24 mouse cellular contexts compared by ENCODE assay signal in the genomic region with DNA sequence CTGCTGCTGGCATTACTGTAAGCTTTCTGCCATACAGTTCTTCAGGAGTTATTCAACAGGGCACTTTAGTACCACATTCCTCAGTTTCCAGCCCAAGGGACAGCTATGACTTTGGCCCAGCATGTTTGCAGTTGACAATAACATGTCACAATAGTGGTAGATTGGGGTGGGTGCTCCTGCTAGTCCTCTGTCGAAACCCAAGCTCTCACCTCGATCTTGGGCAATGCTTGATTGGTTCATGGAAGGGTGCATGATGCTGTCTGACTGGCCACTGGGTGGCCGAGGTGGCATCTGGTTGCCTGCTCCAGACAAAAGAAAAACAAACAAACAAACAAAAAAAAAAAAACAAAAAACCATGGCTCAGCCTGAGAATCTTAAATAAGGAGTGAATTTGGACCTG. TPM values are rescaled to one million over a fixed set of nuclear protein-coding genes. Genes with fewer than 3 reads are reported as not detected.
DNase-seq lines count a peak whose midpoint lies in the region; ATAC-seq and TF ChIP-seq lines count a peak whose summit lies in the region.
"Had no signal": no experiment of that assay in that cellular context is flagged by ENCODE, and none has a peak within 500 bp of the region (broad histone marks: within the 10 kb centered on the region; RNA-seq: fewer than 3 reads in every experiment).

No protein-coding gene starts in this region.

- H3K27me3 ChIP-seq in lung, postnatal 0 days (replicated peaks; ENCODE audit: insufficient read depth, low read length), result no peaks in the 10 kb centered on the region
- H3K27me3 ChIP-seq in kidney, embryonic 15.5 days, result no peaks in the 10 kb centered on the region
- H3K27me3 ChIP-seq: embryonic facial prominence, embryonic 15.5 days; forebrain, embryonic 15.5 days; heart, embryonic 15.5 days had no signal

- H3K27ac ChIP-seq in lung, postnatal 0 days (ENCODE audit: low read length), result no peak overlapping the region
- H3K27ac ChIP-seq in bone marrow, adult 2 months (ENCODE audit: control insufficient read depth, insufficient read depth, low read depth, low read length, poor library complexity), result no peak overlapping the region
- no peak overlapping the region for H3K27ac ChIP-seq in kidney, embryonic 15.5 days
- H3K27ac ChIP-seq: embryonic facial prominence, embryonic 15.5 days; forebrain, embryonic 10.5 days; forebrain, embryonic 15.5 days; heart, embryonic 10.5 days; heart, embryonic 15.5 days; hindbrain, embryonic 14.5 days had no signal

- peak; percentile 6; the same call in 1 of the 2 replicates for TF ChIP-seq CTCF in lung, postnatal 0 days (IDR thresholded peaks at IDR 0.05)
- peak; percentile 25; the same call in 1 of the 2 replicates for TF ChIP-seq CTCF in bone marrow, adult 2 months (IDR thresholded peaks at IDR 0.05; ENCODE audit: control insufficient read depth, insufficient read depth, low read length)

- TF ChIP-seq EP300 in lung, postnatal 0 days (IDR thresholded peaks at IDR 0.05), result no peak

- no peak for ATAC-seq in lung, postnatal 0 days
- ATAC-seq in megakaryocyte, adult 5-6 weeks (ENCODE audit: poor library complexity, severe bottlenecking), result peak; percentile 49
- ATAC-seq in kidney, embryonic 15.5 days (replicated peaks; ENCODE audit: low FRiP score), result no peak
- ATAC-seq: CD4-positive, CD25-positive, alpha-beta regulatory T cell, adult 4 months; forebrain, embryonic 15.5 days had no signal

- WGBS in lung, postnatal 0 days, result 71% methylated on average over 3 of the region's 3 CpGs
- WGBS in bone marrow, adult 2 months, result 44% methylated on average over 3 of the region's 3 CpGs
- 76% methylated on average over 3 of the region's 3 CpGs for WGBS in kidney, embryonic 15.5 days

- no peak overlapping the region for H3K4me3 ChIP-seq in lung, postnatal 0 days (ENCODE audit: low read depth, low read length)
- no peak overlapping the region for H3K4me3 ChIP-seq in bone marrow, adult 2 months (replicated peaks; ENCODE audit: control insufficient read depth, low read depth, low read length)
- H3K4me3 ChIP-seq in kidney, embryonic 15.5 days (replicated peaks), result no peak overlapping the region
- H3K4me3 ChIP-seq: embryonic facial prominence, embryonic 15.5 days; erythroblast, embryonic 14.5 days; forebrain, embryonic 10.5 days; forebrain, embryonic 15.5 days; heart, embryonic 10.5 days; heart, embryonic 15.5 days had no signal

- no peaks in the 10 kb centered on the region for H3K9me3 ChIP-seq in lung, postnatal 0 days (ENCODE audit: low read length)
- no peaks in the 10 kb centered on the region for H3K9me3 ChIP-seq in kidney, embryonic 15.5 days (replicated peaks)
- H3K9me3 ChIP-seq: embryonic facial prominence, embryonic 15.5 days; forebrain, embryonic 10.5 days; forebrain, embryonic 15.5 days; G1E; heart, embryonic 10.5 days; heart, embryonic 15.5 days had no signal

- no peak for TF ChIP-seq POLR2A in bone marrow, adult 2 months (IDR thresholded peaks at IDR 0.05; ENCODE audit: borderline replicate concordance, control insufficient read depth, low read depth, low read length)

- H3K4me1 ChIP-seq in lung, postnatal 0 days (ENCODE audit: insufficient read depth, low read depth, low read length), result 0 out of 2 replicates have a peak, but pooled peaks cover under 1% of the 10 kb centered on the region
- H3K4me1 ChIP-seq in bone marrow, adult 2 months (ENCODE audit: control insufficient read depth, insufficient read depth, low read length), result no peaks in the 10 kb centered on the region
- peaks cover 26% of the 10 kb centered on the region for H3K4me1 ChIP-seq in kidney, embryonic 15.5 days
- H3K4me1 ChIP-seq: forebrain, embryonic 10.5 days had no signal

- H3K36me3 ChIP-seq in lung, postnatal 0 days (ENCODE audit: insufficient read depth, low read length), result peaks cover 51% of the 10 kb centered on the region
- peaks cover 97% of the 10 kb centered on the region for H3K36me3 ChIP-seq in kidney, embryonic 15.5 days

- H3K4me2 ChIP-seq in lung, postnatal 0 days (replicated peaks; ENCODE audit: low read depth, low read length), result no peak overlapping the region
- H3K4me2 ChIP-seq in kidney, embryonic 15.5 days, result no peak overlapping the region
- H3K4me2 ChIP-seq: embryonic facial prominence, embryonic 15.5 days; forebrain, embryonic 15.5 days; heart, embryonic 15.5 days; hindbrain, embryonic 14.5 days had no signal

- no peak overlapping the region for H3K9ac ChIP-seq in lung, postnatal 0 days (replicated peaks; ENCODE audit: low read depth)
- no peak overlapping the region for H3K9ac ChIP-seq in kidney, embryonic 15.5 days
- H3K9ac ChIP-seq: embryonic facial prominence, embryonic 15.5 days; forebrain, embryonic 15.5 days; heart, embryonic 15.5 days; hindbrain, embryonic 14.5 days had no signal

- no peak for DNase-seq in lung, postnatal 0 days (ENCODE audit: low spot score)
- no peak for DNase-seq in lung, postnatal 25 days (ENCODE audit: low spot score)
- DNase-seq in kidney, adult 11 months, result no peak
- DNase-seq in layer of hippocampus, adult 9-11 months, result no peak
- DNase-seq: adrenal gland, postnatal 10 days; B cell, adult 2 months; cerebellum, adult 18-20 months; cerebellum, postnatal 10 days; embryo, embryonic 11 days; gastrocnemius, postnatal 36 days; heart, adult 18-20 months; heart, postnatal 14 days had no signal

RNA-seq across cellular contexts. Expression of a gene that starts 22.9 kb away (rescaled TPM):
- polyA plus RNA-seq in lung, postnatal 0 days (2015; fragmentation: Nextera tagmentation; extraction: Ambion mirVana), result 17.3 and 17.8 TPM in 2 replicates
- 2.8 and 10.4 TPM in 2 replicates for polyA plus RNA-seq in bone marrow, adult 2 months (2011; ENCODE audit: insufficient read depth, insufficient read length, low replicate concordance, missing spikeins)
- 7.5 and 7.8 TPM in 2 replicates for total RNA-seq in megakaryocyte, adult 5-6 weeks (2015)
- total RNA-seq in megakaryocyte, adult 5-6 weeks (2017), result 7.2 and 7.9 TPM in 2 replicates
- polyA plus RNA-seq in kidney, embryonic 15.5 days (2015; fragmentation: Nextera tagmentation; extraction: Ambion mirVana), result 19.9 and 20.2 TPM in 2 replicates

RNA-seq across cellular contexts. Expression of a gene that starts 45.4 kb away (rescaled TPM):
- 5.8 and 9.4 TPM in 2 replicates for polyA plus RNA-seq in lung, postnatal 0 days (2015; fragmentation: Nextera tagmentation; extraction: Ambion mirVana)
- 23.6 and 39.6 TPM in 2 replicates for polyA plus RNA-seq in bone marrow, adult 2 months (2011; ENCODE audit: insufficient read depth, insufficient read length, low replicate concordance, missing spikeins)
- 15.0 and 29.5 TPM in 2 replicates for total RNA-seq in megakaryocyte, adult 5-6 weeks (2015)
- total RNA-seq in megakaryocyte, adult 5-6 weeks (2017), result 9.3 and 12.2 TPM in 2 replicates
- polyA plus RNA-seq in kidney, embryonic 15.5 days (2015; fragmentation: Nextera tagmentation; extraction: Ambion mirVana), result 2.5 and 3.8 TPM in 2 replicates
